Mouse (Mus musculus) ES-CJ7 (cell line): ENCODE data around the gene Ifngr2.

Experiments used
- DNase-seq: peaks from one replicate; pipeline ENCODE4 v3.0.0; 2011; ENCODE audit warnings: low read depth, low spot score

The Ifngr2 gene

GRCm38 (mm10) chr16:91564580-91565291 is 17.9 kb downstream of the Ifngr2 start:
- DNase-seq = peak; percentile 90

- peak; percentile 59 for DNase-seq
Observed at GRCm38 (mm10) chr16:91565292-91565951, 18.6 kb downstream of the Ifngr2 start.

GRCm38 (mm10) chr16:91566002-91566401 is 19.1 kb downstream of the Ifngr2 start:
- no peak for DNase-seq

- no peak for DNase-seq
Observed at GRCm38 (mm10) chr16:91568960-91569359, 22.1 kb downstream of the Ifngr2 start.

GRCm38 (mm10) chr16:91571105-91571504 is 24.2 kb downstream of the Ifngr2 start:
- no peak for DNase-seq

- DNase-seq = no peak
Observed at GRCm38 (mm10) chr16:91575151-91575550, 28.3 kb downstream of the Ifngr2 start.

GRCm38 (mm10) chr16:91578980-91579720 is 32.3 kb downstream of the Ifngr2 start:
- no peak for DNase-seq

- DNase-seq = peak; percentile 61
Observed at GRCm38 (mm10) chr16:91582307-91582706, 35.4 kb downstream of the Ifngr2 start.

GRCm38 (mm10) chr16:91585617-91586016 is 38.7 kb downstream of the Ifngr2 start:
- no peak for DNase-seq

GRCm38 (mm10) chr16:91586244-91586643 is 39.4 kb downstream of the Ifngr2 start:
- DNase-seq = no peak

GRCm38 (mm10) chr16:91587730-91588453 is 41.0 kb downstream of the Ifngr2 start:
- DNase-seq = peak; percentile 56

- DNase-seq = no peak
Observed at GRCm38 (mm10) chr16:91588703-91589102, 41.8 kb downstream of the Ifngr2 start.

GRCm38 (mm10) chr16:91592162-91592561 is 45.3 kb downstream of the Ifngr2 start:
- no peak for DNase-seq

GRCm38 (mm10) chr16:91593262-91593661 is 46.4 kb downstream of the Ifngr2 start:
- DNase-seq = no peak

GRCm38 (mm10) chr16:91595076-91595475 is 48.2 kb downstream of the Ifngr2 start:
- no peak for DNase-seq

GRCm38 (mm10) chr16:91596397-91596778 is 49.5 kb downstream of the Ifngr2 start:
- DNase-seq = peak; percentile 23

GRCm38 (mm10) chr16:91596779-91597671 is 50.2 kb downstream of the Ifngr2 start:
- DNase-seq = peak; percentile 37

- peak; percentile 97 for DNase-seq
Observed at GRCm38 (mm10) chr16:91597672-91598010, 50.8 kb downstream of the Ifngr2 start, which contains the start of gene Tmem50b. Gene Tmem50b (minus strand): TSS chr16:91597800.

GRCm38 (mm10) chr16:91599242-91599641 is 52.4 kb downstream of the Ifngr2 start:
- no peak for DNase-seq

- DNase-seq = no peak
Observed at GRCm38 (mm10) chr16:91601081-91601480, 54.2 kb downstream of the Ifngr2 start.

GRCm38 (mm10) chr16:91601693-91602092 is 54.8 kb downstream of the Ifngr2 start:
- no peak for DNase-seq
